Mouse (Mus musculus) adrenal gland, adult 18-20 months (tissue): ENCODE data around the gene Them4. TPM values are rescaled to one million over a fixed set of nuclear protein-coding genes. Genes with fewer than 3 reads are reported as not detected.

ENCODE experiments used
- DNase-seq, 2 experiments: peaks; one replicate each; pipeline ENCODE4 v3.0.0; 2021 to 2022; ENCODE audit warnings: low spot score in 2 of 2
- total RNA-seq, 2 experiments: library from RNA; stranded (reverse); gene quantifications; 1 replicate in 1 of 2; 2 replicates in 1 of 2; pipeline ENCODE4 v1.2.3; 2021

Gene Them4
- total RNA-seq, 2 experiments from 2014 or later = 7.5 to 9.7 TPM

DNA sequence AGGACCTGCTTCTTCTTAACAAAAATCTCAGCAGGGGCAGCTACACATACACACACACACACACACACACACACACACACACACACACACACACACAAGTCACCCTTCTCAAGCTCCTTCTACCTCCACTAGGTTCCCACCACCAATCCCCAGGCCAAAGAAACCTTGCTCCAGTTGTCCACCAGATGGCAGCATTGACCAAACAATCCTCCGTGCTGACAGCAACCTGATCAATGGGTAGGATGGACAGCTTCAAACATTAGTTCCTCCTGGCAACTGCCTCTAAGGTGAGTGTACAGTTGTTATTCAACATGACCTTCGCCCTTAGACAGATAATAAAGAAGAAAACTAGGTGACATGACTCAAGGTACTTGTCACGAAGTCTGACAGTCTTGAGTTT, 56.9 kb downstream of the Them4 start:
- peak; percentile 72 to 77 for DNase-seq

DNA sequence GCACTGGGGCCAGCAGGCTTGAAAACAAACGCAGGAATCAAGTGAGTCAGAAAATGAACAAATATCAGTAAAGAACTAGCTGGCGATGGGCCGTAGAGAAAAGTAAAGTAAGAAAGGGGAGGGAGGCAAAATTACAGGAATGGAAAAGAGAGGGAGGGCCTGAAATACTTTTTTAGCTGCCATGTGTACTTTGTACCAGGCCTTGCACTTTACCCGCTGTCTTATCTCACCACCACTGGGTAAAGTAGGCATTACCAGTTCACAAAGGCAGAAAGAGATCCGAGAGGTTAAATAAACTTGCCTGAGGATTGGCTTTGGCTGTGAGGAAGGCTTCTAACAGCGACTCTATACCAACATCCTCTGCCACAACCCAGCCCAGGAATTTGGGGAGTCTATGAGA, 57.6 kb downstream of the Them4 start:
- no peak for DNase-seq

DNA sequence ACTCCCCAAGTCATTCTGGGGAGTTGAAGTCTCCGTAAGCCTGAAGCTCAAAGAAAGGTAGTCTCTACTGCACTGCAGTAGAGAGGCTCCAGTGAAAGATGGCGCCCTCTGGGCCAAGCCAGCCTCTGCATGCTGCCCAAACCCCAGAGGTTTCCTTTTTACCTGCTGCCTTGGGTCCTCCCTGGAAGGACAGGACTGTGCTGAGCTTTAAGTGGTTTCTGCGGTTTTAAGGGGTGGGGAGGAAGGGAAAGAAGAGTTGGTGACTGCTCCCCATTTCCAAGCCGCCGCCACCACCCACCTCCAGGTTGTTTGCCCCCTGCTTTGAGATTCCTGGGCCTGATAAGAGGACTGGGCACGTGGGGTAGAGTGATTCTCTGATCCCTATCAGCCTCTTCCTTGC, 58.7 kb downstream of the Them4 start:
- DNase-seq = no peak

DNA sequence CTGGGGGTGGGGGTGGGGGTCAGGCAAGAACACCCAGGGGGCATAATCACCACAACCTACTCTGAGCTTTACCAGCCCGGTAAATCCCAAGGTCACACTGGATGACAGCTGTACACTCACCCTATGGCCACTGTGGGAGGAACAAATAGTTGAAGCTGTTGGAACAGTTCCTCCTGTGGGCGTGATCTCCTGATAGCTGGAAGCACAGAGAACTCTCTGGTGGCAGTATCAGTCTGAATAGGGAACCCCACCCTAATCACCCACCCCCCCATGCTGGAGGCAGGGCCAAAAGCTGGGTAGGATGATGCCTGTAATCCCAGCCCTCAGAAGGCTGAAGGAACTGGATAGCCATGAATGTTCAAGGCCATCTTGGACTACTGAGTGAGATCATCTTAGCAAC, 59.8 kb downstream of the Them4 start:
- no peak for DNase-seq

DNA sequence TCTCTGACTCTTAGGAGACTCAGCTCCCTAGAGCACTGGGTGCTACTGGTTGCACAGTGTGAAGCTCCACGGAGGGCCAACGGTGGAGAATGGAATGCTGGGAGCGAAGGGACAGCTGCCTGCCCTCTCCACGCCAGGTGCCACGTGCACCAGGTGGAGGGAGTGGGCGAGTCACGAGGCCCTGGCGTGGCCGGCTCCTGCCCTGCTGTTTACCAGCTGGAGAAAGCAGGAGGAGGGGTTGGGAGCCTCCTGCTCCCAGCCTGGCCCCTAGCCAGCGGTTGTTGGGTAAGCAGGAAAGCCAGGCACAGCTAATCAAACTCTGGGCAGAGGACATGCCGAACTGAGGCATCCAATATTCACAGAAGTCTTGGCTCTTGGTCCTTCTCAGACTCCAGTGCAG, 61.7 kb downstream of the Them4 start:
- peak; percentile 74 to 87 for DNase-seq

DNA sequence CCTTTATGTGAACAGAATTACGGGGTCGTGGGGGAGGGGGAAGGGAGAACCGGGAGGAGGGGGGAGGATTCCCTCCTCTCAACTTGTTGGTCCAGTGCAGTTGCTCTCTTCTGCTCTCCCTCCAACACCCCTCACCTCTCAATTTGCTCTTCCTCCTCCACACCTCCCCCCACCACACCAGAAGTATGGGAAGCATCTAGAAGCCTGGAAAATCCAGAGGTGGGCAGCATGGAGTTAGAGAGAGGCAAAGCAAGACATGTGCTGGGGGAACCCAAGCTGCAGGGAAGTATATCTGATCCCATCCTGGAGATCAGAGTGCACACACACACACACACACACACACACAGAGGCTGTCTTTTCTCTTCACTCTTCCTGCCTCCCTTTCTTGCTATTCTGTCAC, 62.1 kb downstream of the Them4 start:
- DNase-seq = no peak

DNA sequence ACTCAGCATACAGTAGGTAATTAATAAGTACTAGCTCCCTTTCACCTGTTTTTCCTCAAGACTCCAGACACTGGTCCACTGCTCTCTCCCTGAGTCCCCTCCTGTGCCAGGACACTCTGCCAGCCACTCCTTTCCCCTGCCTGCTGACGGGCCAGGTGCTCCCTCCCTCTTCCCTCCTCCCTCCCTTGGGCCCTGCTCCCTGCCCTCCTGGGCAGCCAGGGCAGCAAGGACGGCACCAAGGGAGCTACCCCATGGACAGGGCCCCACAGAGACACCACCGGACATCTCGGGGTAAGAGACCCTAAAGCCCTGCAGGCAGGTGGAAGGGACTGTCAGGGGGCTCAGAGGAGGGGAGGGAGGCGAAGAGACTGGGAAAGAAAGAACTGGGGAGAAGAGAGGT, 62.8 kb downstream of the Them4 start, which contains the start of gene Rorc:
Gene Rorc, plus strand, starts transcription at position 154 of the 400 bp plus-strand sequence.
- peak in 1 of 2 experiments; percentile 34 for DNase-seq

DNA sequence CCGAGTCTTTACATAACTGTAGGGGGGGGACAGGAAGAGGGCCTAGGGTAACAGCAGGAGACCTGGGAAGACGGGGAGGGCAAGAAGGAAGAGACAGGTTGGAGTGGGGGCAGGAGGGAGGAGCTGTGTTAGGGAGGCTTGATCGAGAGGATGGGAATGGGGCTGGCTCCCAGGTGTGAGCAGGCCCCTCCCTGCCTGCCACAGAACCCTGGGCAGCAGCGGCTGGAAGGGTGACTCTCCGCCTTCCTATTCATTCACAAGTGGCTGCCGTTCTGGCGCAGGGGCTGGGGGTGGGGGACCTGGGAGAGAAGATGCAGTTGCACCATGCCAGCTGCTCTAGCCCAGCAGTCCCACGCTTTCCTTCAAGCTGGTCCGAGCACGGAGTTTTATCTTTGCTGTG, 63.2 kb downstream of the Them4 start:
- DNase-seq = no peak

DNA sequence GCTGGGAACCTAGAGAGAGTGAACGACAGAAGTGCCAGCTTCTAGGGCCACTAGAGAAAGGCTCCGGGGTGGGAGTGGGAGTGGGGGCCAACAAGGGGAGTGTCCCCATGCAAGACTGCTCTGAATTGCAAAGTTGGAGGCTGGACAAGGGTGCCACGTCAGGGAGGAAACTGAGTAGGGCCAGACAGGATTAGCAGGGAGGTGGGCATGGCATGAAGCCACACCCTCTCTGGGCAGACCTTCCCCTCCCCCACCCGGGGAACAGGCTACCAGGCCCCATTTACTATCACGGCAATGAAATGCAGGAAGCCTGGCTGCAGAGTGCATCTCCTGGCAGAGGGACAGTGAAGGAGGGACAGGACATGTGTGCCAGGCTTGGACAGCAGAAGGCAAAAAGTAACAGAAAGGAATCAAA, 63.7 kb downstream of the Them4 start:
- DNase-seq = no peak

DNA sequence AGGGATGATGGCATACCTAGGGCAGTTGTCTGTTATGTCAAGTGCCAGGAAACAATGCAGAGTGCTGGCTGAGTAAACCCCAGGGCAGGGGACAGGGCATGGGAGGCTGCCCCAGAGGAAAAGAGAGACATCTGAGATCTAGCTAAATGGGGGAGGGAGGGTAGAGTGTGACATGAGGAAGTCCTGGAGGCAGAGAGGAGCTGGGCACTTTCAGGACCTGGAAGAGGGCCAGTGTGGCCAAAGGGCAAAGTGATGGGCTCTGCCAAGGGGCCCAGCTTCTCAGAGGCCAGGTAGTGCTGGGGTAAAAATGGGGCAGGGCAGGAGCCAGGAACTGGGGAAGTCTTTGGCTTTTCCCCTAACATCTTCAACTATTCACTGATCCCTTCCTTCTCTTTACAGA, 64.7 kb downstream of the Them4 start:
- no peak for DNase-seq

DNA sequence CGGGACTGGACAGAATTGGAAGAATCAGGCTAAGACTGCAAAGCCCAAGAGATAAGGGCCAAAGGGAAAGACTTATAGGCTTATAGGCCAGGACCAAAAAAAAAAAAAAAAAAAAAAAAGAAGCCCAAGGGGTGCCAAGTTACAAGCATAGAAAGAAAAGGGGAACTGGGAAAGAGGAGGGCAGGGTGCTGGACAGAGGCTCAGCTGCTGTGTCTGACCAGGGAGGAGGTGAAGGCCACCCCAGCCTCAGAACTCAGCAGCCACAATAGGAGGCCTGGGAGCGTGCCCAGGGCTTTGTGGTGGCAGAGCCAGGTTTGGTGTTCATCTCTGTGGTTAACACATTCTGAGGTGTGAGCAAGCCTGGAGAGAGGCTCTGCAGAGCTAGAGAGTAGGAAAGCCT, 65.3 kb downstream of the Them4 start:
- DNase-seq = no peak

DNA sequence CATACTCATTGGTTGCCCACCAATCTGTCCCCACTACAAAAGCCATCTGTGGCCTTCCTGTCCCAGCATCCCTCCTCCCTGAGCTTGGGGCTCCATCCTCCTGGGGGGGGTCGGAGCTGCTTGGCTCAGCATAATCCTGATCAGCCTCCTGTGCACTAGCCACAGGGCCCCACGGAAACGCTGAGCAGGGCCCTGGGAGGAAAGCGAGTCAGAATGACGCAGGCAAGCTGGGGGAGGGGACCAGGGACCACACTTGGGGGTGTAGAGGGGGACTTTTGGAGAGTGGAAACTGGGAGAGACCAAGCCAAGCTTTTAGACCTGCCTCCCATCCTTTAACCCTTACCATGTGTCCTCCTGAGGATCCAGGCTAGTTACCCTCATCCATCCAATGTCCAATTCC, 66.0 kb downstream of the Them4 start:
- no peak for DNase-seq

DNA sequence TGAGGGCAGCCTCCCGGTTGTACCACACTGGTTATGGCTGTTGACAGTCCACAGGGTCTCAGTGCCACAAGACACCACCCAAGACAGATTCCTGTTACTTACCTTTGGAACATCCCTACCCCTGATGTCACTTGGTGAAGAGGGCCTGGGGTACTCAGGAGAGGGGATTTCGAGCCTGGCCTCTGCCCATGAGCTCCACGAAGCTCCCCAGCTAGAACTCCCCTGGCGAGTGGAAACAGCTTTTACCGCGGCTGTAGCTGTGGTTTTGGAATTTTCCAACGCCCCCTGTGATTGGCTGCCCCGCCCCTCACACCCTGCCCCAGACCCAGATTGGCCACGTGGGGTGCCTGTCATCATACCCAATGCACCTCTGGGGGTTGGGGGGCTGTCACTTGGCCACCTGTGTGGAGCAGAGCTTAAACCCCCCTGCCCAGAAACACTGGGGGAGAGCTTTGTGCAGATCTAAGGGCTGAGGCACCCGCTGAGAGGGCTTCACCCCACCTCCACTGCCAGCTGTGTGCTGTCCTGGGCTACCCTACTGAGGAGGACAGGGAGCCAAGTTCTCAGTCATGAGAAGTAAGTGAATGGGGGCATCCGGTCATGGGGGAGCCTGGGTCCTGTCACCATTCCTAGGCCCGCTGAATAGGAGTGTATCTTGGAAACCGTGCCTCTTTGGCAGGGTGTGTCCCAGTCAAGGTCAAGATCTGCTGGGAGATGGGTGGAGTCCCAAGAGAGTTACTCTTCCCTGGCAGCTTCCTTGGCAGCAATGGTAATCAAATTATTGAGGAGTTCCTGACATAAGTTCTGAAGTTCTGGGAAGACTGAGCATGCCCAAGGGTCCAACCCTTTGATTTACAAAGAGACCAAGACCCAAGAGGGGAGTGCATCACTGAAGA, 67.4 kb downstream of the Them4 start:
- no peak for DNase-seq

DNA sequence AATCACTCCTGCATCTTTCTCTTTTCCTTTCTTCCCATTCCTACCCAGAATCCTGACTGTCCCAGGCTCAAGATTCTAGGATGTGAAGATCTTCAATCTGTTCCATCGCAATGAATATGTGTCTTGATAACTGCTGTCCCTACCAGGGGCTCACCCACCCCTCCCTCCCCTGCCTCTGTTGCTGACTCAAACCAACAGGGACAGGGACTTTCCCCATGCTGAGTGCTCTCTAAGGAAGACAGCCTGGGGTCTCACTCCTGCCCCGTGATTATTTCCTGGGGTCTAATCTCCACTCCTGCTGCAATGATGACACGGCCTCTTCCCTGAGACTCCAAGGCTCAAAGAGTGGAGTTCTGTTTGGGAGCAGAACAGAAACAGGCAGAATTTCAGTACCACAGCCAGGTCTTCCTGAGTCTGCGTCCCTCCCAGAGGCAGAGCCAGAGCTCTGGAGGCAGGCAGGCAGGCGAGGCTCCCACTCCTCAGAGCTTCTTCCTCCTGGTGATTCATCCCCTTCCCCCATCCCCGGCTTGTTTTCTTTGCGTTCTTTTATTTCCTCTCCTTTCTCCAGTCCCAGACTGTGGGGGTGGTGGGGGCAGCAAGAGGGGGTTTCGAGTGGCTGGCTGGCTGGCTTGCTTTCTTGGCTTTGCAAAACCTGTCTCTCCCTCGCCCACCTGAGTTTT, 70.1 kb downstream of the Them4 start:
- DNase-seq = no peak

Other genes with a start within 250 kb of the Them4 start
- gene Gm10697, start 237.4 kb upstream of the Them4 start, total RNA-seq = not detected
- gene Gm10696, start 131.9 kb upstream of the Them4 start, total RNA-seq = not detected
- not detected for gene Gm5286, start 113.4 kb upstream of the Them4 start, total RNA-seq
- not detected for gene Gm4778, start 46.1 kb upstream of the Them4 start, total RNA-seq
- gene Them5, start 32.0 kb downstream of the Them4 start, total RNA-seq = not detected
- gene C2cd4d, start 52.3 kb downstream of the Them4 start, total RNA-seq = under 1 TPM; 0.38 to 0.40 TPM
- gene Rorc, start 62.7 kb downstream of the Them4 start, total RNA-seq = 10 to 100 TPM; 20.3 to 27.7 TPM
- gene Lingo4, start 88.4 kb downstream of the Them4 start, total RNA-seq = under 1 TPM; 0.56 to 0.70 TPM
- gene Tdrkh, start 103.2 kb downstream of the Them4 start, total RNA-seq = 10 to 100 TPM in 1 of 2 experiments, 1 to 10 TPM in 1; 8.5 to 14.3 TPM
- 10 to 100 TPM; 69.9 to 77.6 TPM for gene Mrpl9, start 133.2 kb downstream of the Them4 start, total RNA-seq
- gene Oaz3, start 133.8 kb downstream of the Them4 start, total RNA-seq = not detected
- gene Celf3, start 168.2 kb downstream of the Them4 start, total RNA-seq = 10 to 100 TPM; 16.3 to 29.0 TPM
- 1 to 10 TPM; 3.0 to 3.3 TPM for gene Riiad1, start 170.3 kb downstream of the Them4 start, total RNA-seq